Mouse (Mus musculus): ENCODE results near the gene Lmx1a. TPM values are rescaled to one million over a fixed set of nuclear protein-coding genes. Genes with fewer than 3 reads are reported as not detected.
A peak's percentile ranks its signal among the peaks of the same experiment; 100 is the strongest.

Lmx1a gene
- under 1 TPM in 1 of 4 experiments, not detected in 3; 0.07 TPM for total RNA-seq (2022)

DNA sequence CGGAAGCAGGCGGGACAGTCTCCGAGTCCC, at the start of gene Lmx1a:
TSS of gene Lmx1a (plus strand) at position 6 of the 30 bp plus-strand sequence.
- DNase-seq: no peak

DNA sequence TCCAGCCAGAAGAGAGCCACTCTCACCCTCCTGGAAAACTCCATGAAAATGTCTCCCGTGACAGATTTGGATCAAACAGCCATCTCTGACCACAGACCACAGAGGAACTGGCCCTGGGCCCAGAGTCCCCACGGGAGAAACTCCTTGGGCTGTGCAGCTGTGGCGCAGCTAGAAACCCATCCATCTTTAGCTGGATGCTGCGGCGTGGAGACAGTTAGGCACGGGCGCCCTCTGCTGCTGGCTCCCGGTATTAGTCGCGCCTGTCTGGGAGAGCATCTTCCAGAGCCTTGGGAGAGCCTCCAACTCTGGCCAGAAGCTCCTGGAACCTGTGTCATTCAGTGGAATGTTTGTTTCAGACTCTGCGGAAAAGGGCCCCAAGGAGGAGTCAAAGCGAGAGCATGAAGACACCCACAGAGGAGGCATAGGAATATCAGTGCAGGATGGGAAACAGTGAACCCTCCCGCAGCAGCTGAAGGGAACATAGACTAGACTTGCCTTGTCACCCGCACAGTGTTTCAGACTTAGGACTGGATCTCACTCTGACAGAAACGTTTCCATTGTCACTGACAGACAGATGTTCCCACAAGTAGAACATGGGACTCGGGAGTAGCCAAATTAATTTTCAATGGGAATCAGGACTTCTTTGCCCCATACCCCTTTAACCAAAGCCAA, 44.0 kb upstream of the Lmx1a start:
- DNase-seq: peak; percentile 48

DNA sequence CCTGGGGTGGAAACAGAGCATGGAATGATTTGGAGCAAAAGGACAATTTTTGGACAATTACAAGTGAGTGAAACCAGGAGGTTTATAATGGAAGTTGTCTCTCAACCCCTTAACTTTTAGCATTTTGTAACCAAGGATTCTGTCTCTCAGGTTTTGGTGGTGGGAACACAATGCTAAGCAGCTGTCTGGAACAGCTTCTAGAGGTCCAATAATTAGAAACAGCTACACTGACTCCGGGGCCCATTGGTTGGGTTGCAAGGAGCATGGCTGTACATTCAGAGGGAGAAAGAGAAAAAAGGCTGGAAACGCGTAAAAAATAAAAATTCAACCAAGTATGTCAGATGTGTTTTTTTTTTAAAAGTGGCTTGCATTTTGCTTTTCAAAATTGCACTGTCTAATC, 40.4 kb upstream of the Lmx1a start:
- no peak for DNase-seq

DNA sequence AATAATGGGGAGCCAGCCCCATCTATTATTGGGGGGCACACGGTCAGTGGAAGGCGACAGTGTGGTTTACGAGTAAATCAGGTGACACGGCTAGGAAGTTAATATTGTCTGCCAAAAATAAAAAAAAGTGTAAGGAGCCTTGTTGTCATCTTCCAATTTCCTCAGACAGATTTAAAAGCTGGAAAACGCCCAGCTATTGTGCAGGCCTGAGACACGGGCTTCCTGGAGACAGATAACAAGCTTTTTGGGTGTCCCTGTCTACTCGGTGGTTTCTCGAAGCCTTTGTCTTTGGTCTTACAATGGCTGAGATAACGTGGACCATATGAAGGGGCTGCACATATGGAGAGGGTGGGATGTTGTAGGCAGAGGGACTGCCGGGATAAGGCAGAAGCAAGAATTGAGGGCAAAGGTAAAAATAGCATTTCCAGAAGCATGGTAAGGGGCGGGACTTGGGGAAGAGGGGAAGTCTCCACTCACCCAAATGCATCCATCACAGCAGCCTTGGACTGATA, 39.9 kb upstream of the Lmx1a start:
- no peak for DNase-seq

DNA sequence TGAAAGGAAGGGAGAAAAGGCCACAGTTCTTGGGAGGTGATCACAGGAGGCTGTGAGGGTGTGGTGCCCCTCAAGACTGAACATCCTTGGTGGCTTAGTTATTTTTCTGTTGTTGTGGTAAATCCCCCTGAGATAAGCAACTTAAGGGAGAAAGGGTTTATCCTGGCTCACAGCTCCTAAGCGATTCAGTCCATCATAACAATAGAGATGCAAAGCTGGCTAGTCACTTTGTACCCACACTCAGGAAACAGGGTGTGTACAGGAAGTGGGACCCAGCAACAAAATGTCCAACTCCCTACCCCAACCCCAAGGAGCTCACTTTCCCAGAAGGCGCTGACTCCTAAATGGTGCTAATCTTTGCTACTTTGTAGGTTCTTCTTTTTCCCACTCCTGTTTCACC, 36.7 kb upstream of the Lmx1a start:
- no peak for DNase-seq

DNA sequence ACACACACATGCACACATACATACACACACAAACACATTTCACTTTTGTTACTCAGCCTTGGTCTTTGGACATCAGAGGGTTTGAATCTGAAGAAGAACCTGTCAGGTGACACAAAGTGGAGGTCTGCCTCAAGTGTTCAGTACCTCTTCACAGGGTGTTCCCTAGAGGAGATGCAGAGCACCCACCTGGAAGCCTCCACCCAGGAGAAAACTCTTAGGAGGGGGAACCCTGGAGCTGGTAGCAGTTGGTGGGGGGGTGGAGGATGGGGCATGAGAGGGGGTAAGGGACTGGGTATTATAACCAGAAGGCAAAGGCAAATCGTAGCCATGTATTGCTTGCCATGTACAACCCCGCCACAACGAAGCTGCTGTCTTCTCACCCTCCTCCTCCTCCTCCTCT, 30.0 kb upstream of the Lmx1a start:
- DNase-seq: no peak

DNA sequence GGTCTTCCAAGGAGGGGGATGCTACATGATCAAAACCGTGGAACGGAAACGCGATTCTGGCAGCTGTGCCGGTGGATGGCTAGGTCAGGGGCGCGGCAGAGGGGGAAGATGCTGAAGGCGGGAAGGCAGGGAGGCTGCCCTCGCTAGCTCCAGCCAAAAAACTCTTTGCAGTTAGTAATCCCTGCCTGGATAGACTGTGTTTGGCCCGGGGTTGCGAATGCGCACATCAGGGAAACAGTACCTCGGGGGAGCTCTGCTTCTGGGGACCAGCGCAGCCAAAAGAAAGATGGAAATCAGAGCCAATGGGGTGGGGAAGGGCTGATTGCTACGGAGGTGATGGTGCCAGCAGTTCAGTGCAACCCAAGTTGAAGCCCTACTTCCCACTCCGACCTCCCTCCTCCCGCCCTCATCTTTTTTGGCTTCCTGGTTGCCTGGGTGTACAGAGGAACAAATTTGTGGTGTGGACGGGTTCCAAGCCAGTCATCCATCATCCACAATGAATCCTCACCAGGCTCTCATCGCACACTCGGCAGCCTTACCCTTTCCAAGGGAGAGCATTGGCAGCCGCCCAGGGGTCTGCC, 28.4 kb upstream of the Lmx1a start:
- DNase-seq: peak; percentile 71

DNA sequence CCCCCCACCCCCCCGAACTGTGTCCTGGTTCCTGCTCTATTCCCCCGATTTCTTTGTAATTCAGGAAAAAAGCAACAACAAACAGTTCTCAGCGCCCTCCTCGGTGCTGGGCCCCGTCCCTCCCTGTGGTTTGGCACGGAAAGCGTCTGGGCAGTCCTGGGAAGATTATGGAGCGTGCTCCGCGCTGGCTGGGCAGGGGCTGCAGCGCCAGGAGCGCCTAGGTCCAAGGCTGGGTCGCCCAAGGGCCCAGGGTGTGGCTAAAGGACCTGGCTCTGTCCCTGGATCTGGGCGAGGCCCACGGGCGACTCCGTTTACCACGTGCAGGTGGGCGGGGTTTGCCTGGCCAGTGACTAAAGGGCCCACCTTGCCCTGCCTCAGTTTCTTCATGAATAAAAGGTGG, 27.9 kb upstream of the Lmx1a start:
- DNase-seq: peak; percentile 7

DNA sequence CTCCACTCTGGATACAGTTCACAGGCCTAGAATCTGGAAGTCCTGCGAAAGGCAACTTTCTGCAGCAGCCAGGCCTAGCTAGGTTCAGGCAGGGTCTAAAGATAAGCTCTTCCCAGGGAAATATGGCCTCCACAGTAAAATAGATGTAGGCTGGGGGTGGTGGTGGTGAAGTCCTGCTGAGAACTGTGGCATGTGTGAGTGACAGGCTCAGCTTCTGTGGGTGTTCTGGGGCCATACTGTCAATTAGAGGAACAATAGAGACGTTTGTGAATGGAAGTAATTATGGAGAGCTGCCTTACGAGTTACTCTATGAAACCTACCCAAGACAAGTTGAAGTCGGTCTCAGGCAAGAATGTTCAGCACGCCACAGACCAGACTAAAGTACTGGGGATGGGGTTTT, 25.9 kb upstream of the Lmx1a start:
- no peak for DNase-seq

DNA sequence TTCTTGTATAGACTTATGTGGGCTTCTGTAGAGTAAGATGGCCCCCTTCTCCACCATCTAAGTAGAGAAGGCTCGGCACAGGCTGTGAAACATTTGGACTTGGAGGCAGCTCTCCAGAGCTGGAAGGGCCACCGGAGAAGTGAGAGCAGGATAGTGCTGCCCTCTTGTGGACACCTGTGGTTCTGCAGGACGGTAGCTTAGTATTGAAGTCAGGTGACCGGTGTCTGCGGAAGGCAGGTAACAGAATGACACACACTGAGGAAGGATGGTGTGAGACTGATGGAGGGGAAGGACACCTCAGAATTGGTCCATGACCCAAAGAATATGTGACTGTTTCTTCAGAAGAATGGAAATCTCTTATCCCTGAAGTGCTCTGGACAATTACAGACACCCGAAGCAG, 19.2 kb upstream of the Lmx1a start:
- DNase-seq: no peak

DNA sequence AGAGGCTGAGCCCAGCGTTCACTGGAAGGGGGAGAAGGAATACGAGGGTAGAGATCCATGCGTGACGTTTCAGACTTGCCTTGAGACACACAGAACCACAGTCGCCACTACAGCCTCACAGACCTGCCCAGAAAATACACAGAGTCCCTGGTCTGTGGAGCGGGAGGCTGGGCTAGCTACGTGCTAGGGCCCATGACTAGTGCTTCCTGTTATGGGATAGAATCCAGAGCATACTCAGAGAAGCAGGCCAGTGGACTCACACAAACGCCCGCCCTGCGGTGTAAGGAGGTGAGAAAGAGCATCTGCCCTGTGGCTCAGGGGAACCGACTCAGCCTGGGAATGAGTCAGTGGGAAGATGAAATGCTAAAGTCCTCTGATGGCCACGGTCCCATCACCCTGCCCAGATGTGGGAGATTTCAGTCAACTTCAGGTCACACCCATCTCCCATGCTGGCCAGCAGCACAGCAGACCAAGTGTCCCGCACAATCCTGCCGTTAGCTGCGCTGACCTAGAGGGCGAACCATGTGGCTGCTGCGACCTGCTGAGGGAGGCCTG, 16.5 kb upstream of the Lmx1a start:
- no peak for DNase-seq

DNA sequence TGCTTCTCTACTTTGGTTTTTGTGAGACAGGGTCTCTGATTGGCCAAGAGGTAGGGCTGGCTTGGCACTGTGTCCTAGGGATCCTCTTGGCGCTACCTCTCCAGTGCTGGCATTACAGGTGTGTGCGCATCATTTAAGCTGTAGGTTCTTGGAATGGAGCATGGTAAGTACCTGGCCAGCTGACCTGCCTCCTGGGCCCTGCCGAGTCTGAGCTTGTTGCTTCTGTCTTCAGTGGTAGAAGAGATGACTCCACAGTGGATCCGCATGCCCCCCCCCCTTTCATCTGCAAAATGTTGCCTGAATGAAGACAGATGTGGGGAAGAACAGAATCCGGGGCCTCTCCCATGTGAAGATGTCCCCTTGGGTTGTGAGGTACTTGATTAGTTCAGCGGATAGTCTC, 10.0 kb upstream of the Lmx1a start:
- no peak for DNase-seq

DNA sequence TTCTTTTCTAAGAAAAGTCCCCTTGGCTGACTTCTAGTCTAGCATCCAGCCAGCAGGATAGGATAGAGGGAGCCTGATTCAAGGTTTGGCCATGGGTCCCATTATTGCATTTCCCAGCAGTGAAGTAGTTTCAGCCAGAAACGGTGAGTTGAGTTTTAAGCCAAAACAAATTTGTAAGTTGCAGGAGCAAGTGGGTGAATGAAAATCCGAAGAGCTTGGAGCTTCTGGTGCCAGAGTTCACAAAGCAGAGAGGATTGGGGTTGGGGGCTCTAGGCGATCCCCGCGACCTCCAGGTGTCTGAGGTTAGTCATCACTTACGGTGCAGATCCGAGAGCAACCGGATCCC, 1.1 kb upstream of the Lmx1a start:
- DNase-seq: no peak

DNA sequence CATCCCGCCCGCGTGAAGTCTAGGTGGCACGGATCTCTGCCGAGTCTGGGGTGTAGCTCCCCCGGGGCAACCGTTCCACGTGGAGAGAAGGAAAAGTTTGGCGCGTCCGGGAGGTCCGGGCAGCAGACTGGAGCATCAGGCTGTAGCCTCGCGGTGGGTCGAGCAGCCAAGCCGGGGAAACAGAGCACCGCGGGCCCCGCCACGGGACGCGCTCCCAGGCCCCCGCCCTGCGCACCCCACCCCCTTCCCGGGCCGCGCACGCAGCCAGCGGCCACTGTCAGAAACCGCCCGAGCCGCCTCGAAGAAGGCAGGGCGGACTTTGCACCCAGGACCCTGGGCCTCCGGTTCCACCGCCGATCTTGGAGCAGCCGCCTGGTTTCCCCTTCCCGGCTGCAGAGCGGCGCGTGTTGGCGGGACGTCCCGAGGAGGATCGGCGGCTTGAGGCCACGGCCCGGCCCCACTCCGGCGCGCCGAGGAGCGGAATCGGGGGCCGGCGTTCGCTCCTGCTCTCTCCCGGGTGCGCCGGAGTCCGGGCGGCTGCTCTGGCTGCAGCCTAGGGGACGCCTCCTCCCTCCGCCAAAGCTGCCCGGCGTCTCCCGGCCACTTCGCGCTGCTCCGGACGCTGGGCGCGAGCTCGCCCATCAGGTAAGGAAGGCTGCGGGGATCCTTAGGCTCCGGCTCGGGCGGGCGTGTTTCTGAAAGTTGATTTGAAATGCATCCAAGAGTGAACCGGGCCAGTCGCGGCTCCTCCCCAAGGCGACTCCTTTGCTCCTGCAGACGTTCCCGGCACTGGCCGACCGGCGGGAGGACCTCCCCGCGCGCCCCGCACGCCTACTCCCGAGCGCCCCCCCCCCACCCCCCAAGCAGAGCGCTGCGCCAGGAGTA, 448 bp upstream of the Lmx1a start:
- DNase-seq: no peak

DNA sequence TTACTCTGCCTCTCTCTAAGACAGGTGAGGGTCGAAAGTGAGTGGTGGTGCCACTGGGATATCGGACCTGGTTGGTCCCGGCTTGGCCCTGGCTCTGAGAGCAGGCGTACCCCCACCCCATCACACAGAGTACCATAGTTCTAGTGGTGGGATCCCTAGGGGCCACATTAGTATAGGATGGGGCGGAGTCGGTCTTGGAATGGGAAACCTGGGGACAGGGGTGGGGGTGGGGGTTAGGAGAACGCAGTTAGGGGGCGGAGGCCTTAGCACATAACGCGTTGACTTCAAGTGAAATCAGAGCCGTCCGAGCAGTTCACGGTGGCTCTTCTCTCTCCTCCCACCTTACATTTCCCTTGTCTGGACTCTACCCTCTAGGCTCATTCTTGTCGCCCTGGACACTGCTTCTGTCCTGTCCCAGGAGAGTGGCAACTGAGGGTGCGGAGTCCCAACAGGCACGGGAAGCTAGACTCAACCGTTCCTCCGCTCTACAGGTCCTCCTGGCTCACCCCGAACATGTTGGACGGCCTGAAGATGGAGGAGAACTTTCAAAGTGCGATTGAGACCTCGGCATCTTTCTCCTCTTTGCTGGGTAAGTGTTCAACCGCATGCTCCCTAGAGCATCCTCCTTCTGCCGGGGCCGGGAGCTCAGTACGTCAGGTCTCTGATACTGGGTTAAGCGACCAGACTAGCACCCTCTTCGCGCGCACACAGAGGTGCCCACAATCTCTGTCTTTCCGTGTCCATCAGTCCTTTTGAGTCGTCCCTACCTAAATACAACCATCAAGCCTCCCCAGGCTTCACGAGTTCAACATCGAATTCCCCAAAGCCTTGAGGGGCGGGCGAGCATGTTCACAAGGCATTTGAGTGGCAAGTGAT, 463 bp downstream of the Lmx1a start:
- no peak for DNase-seq

DNA sequence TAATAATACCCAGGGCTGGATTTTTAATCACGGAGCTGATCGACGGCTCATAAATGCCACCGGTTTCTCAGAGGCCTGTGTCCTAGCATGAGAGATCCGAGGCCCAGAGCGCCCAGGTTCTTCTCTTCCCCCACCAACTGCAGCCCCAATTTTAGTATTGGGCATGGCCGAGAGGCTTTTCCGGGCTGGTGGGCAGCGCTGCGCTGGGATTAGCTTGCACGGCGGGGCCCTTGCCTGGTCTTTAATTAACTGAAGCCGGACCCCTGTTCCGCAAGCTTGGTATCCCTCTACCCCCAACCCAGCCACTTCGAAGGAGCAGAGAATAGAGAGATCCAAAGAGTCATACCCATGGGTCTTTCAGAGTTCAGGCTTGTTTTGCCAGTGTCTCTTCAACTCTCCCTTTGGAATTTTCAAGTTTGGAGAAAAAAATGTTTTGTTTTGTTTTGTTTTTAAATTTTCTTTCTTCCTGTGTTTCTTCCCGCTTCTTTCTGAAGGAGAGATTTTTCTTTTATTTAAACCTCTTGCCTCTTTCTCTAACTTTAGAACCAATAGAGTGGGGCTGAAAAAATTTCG, 1.2 kb downstream of the Lmx1a start:
- no peak for DNase-seq

DNA sequence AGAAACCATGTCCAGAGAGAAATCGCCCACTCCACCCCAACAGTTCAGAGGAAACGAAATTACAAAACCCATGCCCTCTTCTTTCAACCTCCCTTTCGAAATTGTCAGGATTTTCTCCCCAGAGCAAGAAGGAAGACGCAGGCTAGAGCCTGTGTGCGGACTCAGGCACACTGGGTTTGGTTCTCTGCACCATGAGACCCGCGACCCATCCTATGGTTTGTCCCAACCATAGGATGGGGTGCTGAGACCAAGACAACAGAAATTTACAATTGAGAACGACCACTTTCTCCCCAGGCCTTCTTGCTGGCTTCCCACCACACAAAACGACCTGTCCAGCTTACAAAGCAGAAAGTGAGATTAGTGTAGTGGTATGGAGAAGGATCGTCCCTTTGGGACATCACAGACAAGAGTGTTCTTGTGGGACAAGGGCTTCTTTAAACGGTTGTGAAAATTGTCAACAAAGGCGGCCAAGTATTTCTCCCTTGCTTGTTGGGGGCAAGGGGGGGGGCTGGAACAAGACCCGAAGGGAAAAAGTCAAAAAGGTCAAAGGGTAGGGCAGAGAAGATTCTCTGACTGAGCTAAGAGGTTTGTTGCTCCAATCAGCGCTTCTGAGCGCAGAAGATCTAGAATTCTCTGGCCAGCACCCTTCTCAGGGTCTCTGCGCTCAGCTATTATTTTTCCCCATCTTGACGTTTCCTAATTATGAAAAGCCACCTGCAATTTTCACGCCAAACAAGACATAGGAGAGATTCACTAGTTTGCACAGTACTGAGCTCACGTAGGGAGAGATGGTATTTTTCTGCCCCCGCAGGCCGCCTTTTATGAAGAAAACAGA, 1.9 kb downstream of the Lmx1a start:
- DNase-seq: no peak

DNA sequence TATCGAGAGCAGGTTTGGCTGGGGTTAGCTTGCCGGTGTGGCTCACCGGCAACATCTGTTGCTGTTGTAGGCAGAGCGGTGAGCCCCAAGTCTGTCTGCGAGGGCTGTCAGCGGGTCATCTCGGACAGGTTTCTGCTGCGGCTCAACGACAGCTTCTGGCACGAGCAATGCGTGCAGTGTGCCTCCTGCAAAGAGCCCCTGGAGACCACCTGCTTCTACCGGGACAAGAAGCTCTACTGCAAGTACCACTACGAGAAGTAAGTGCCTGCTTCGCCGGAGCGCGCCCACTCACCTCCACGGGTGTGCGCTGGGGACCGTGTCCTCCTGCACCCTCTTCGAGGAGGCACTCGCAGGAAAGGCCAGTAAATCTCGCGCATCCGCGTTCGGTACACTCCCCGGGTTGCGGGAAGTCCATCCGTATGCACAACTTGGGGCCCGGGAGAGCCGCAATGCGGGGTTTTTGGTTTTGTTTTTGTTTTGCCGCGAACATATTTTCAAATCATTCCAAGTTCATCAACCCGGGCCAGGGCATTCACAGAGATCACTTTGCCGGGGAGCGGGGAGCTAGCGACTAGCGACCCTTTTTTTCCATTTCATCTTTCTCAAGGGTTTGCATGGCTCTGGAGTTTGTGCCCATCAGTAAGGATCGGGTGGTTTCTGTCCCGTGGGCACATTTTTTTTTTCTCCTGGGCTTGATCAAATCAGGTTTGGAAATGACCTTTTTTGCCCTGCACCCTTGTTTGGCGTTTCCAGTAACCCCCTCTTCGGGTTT, 3.1 kb downstream of the Lmx1a start:
- DNase-seq: no peak

DNA sequence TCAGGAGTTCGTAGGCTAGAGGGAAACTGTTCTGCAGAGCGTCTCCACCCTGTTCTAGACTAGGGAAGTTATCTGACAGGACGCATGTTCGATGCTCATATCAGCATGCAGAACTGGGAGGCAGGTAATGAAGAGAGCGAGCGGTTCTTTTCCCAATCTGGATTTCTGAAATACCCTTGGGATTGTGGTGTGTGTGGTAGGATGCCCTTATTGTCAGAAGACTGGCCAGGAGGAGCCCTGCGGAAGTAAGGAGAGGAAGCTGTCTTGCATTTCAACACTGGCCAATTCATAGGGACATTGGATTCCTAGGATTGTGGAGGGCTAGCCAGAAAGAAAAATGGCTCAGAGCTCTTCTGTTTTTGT, 3.6 kb downstream of the Lmx1a start:
- no peak for DNase-seq

DNA sequence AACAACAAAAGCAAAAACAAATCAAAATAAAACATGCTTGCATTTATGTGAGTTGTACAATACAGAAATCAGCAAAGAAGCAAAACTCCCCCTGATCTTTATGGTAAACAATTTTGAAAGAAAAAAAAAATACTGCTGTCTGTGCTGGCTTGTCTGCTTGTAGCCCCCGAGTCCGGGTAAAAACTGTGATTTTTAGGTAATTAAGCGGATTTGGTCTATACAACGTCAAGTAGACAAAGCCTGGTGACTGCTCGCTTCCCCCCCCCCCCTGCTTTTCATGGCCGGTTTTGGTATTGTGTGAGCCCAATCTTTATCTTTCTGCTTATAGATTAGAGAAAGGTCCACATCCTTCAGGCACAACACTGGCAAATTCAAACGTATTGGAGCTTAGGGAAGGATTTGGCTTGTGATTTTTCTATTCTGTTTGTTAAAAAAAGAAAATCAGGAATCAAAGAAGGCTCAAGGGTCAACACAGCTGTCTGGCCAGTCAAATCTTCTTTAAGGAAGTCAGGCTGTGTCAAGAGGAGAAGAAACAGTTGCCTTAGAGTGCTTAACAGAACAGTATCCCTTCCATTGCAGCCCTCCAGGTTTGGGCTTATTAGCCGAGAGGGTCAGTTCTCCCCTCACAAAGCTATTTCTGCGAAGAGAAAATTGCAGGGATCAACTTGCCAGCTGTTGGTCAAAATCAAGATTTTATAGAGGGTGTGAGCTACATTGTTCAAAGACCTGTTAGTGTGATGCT, 4.6 kb downstream of the Lmx1a start:
- DNase-seq: no peak

Data from adrenal gland, adult 8-10 months (tissue).